Mouse (Mus musculus) neural tube, embryonic 11.5 days (tissue): ENCODE data around the gene Gm42421. TPM values are rescaled to one million over a fixed set of nuclear protein-coding genes. Genes with fewer than 3 reads are reported as not detected.

Experiments used
- ATAC-seq: fragments of 200-750 bp; cut with Nextera tagmentation; 2 replicates; pipeline ENCODE4 v1.8.0; 2017; ENCODE audit warnings: moderate number of reproducible peaks, mild to moderate bottlenecking, moderate TSS enrichment, moderate library complexity; ENCODE audit not compliant: insufficient read depth, low FRiP score, low TSS enrichment
- DNase-seq: peaks from one replicate; pipeline ENCODE4 v3.0.0-alpha.2; 2015; ENCODE audit warnings: low spot score
- H3K27ac ChIP-seq: fragments of 300-500 bp; sonication (generic); 2 replicates; pipeline ENCODE4 v1.5.1; 2014; ENCODE audit warnings: low read depth, mild to moderate bottlenecking, low read length
- H3K27me3 ChIP-seq: fragments of 300-500 bp; sonication (generic); 2 replicates; pipeline ENCODE4 v1.6.1; 2014; ENCODE audit warnings: mild to moderate bottlenecking, low read length, mixed read lengths; ENCODE audit not compliant: control insufficient read depth, insufficient read depth
- H3K36me3 ChIP-seq: fragments of 300-500 bp; sonication (generic); 2 replicates; pipeline ENCODE4 v1.6.1; 2014; ENCODE audit warnings: mild to moderate bottlenecking, low read length, moderate library complexity, mixed read lengths; ENCODE audit not compliant: control insufficient read depth, insufficient read depth
- H3K4me1 ChIP-seq: fragments of 300-500 bp; sonication (generic); 2 replicates; pipeline ENCODE4 v1.6.1; 2014; ENCODE audit warnings: low read length, mixed read lengths; ENCODE audit not compliant: control insufficient read depth, insufficient read depth
- H3K4me2 ChIP-seq: fragments of 300-500 bp; sonication (generic); 2 replicates; pipeline ENCODE4 v1.6.1; 2014; ENCODE audit warnings: low read depth, mild to moderate bottlenecking, moderate library complexity
- H3K4me3 ChIP-seq: fragments of 300-500 bp; sonication (generic); 2 replicates; pipeline ENCODE4 v1.5.1; 2014; ENCODE audit warnings: low read depth, low read length
- H3K9ac ChIP-seq: fragments of 300-500 bp; sonication (generic); 2 replicates; pipeline ENCODE4 v1.6.1; 2014; ENCODE audit warnings: mild to moderate bottlenecking, low read length
- H3K9me3 ChIP-seq: fragments of 300-500 bp; sonication (generic); 2 replicates; pipeline ENCODE4 v1.6.1; 2016; ENCODE audit warnings: low read length; ENCODE audit not compliant: control insufficient read depth
- WGBS: fragments of 180-500 bp; shearing (Covaris S2); extraction: QIAGEN DNeasy Blood & Tissue Kit; methylation state at CpG from one replicate; pipeline ENCODE4 v1.1.7; 2014; 5-methylcytosine and 5-hydroxymethylcytosine counted together
- polyA plus RNA-seq: library from polyadenylated mRNA; unstranded; fragments of >200 nt; fragmentation: Nextera tagmentation; extraction: Ambion mirVana; gene quantifications from 2 replicates; pipeline ENCODE4 v1.2.1, GENCODE M21; 2014

The Gm42421 gene
- polyA plus RNA-seq = 0.85 and 1.4 TPM in 2 replicates

GRCm38 (mm10) chr5:143927875-143928274, at the start of gene Gm42421:
Gene Gm42421, plus strand, starts transcription at chr5:143928175.
- H3K27ac ChIP-seq = no peak within 1 kb of the TSS
- H3K4me3 ChIP-seq = no peak within 1 kb of the TSS
- no peaks in the 10 kb centered on the region for H3K9me3 ChIP-seq
- 96% methylated on average over 8 of the region's 8 CpGs for WGBS
- H3K36me3 ChIP-seq = peaks cover 10% of the 10 kb centered on the region
- no peaks in the 10 kb centered on the region for H3K4me1 ChIP-seq
- H3K4me2 ChIP-seq = no peak within 1 kb of the TSS
- DNase-seq = no peak
- no peak within 1 kb of the TSS for H3K9ac ChIP-seq
- no peak for ATAC-seq
- no peaks in the 10 kb centered on the region for H3K27me3 ChIP-seq

GRCm38 (mm10) chr5:143885274-143885673, 42.7 kb upstream of the Gm42421 start:
- 97% methylated on average over 3 of the region's 3 CpGs for WGBS
- H3K36me3 ChIP-seq = peaks cover 30% of the 10 kb centered on the region
- H3K4me3 ChIP-seq = no peak overlapping the region
- H3K27me3 ChIP-seq = no peaks in the 10 kb centered on the region
- no peaks in the 10 kb centered on the region for H3K9me3 ChIP-seq
- ATAC-seq (no peak), DNase-seq (no peak)
- no peak overlapping the region for H3K27ac ChIP-seq
- no peak overlapping the region for H3K9ac ChIP-seq
- no peak overlapping the region for H3K4me2 ChIP-seq
- H3K4me1 ChIP-seq = no peaks in the 10 kb centered on the region

GRCm38 (mm10) chr5:143890741-143891140, 37.2 kb upstream of the Gm42421 start:
- Histone ChIP-seq H3K36me3 (peaks cover 18% of the 10 kb centered on the region), H3K9me3 (no peaks in the 10 kb centered on the region), H3K4me2 (no peak overlapping the region), H3K4me3 (no peak overlapping the region), H3K27ac (no peak overlapping the region), H3K4me1 (no peaks in the 10 kb centered on the region), H3K27me3 (no peaks in the 10 kb centered on the region), H3K9ac (no peak overlapping the region)
- WGBS = 92% methylated on average over 6 of the region's 6 CpGs
- no peak for ATAC-seq
- DNase-seq = no peak

GRCm38 (mm10) chr5:143892255-143892886, 35.6 kb upstream of the Gm42421 start:
- Histone ChIP-seq H3K9ac (no peak overlapping the region), H3K4me1 (no peaks in the 10 kb centered on the region), H3K4me2 (no peak overlapping the region), H3K4me3 (no peak overlapping the region), H3K27ac (no peak overlapping the region), H3K27me3 (no peaks in the 10 kb centered on the region), H3K9me3 (no peaks in the 10 kb centered on the region), H3K36me3 (peaks cover 8% of the 10 kb centered on the region; the same call in 1 of the 2 replicates)
- 76% methylated on average over 9 of the region's 9 CpGs for WGBS
- DNase-seq (no peak), ATAC-seq (no peak)

- DNase-seq (no peak), ATAC-seq (no peak)
- no peaks in the 10 kb centered on the region for H3K4me1 ChIP-seq
- H3K4me3 ChIP-seq = no peak overlapping the region
- H3K27me3 ChIP-seq = no peaks in the 10 kb centered on the region
- H3K27ac ChIP-seq = no peak overlapping the region
- no peak overlapping the region for H3K9ac ChIP-seq
- no peak overlapping the region for H3K4me2 ChIP-seq
- no peaks in the 10 kb centered on the region for H3K9me3 ChIP-seq
- 87% methylated on average over 5 of the region's 5 CpGs for WGBS
- peaks cover 10% of the 10 kb centered on the region for H3K36me3 ChIP-seq
These were observed 34.6 kb upstream of the Gm42421 start for GRCm38 (mm10) chr5:143893396-143893795.

GRCm38 (mm10) chr5:143897635-143898330, 30.2 kb upstream of the Gm42421 start, which contains the start of gene Ankrd61:
Gene Ankrd61, minus strand, starts transcription at chr5:143897685.
- H3K9ac ChIP-seq = no peak within 1 kb of the TSS
- H3K4me2 ChIP-seq = no peak within 1 kb of the TSS
- no peaks in the 10 kb centered on the region for H3K9me3 ChIP-seq
- ATAC-seq (no peak), DNase-seq (no peak)
- no peak within 1 kb of the TSS for H3K27ac ChIP-seq
- no peaks in the 10 kb centered on the region for H3K4me1 ChIP-seq
- WGBS = 91% methylated on average over 14 of the region's 14 CpGs
- peaks cover 20% of the 10 kb centered on the region for H3K36me3 ChIP-seq
- H3K27me3 ChIP-seq = no peaks in the 10 kb centered on the region
- H3K4me3 ChIP-seq = no peak within 1 kb of the TSS

GRCm38 (mm10) chr5:143902111-143902510, 25.9 kb upstream of the Gm42421 start:
- H3K4me3 ChIP-seq = no peak overlapping the region
- H3K36me3 ChIP-seq = peaks cover 24% of the 10 kb centered on the region
- no peaks in the 10 kb centered on the region for H3K27me3 ChIP-seq
- ATAC-seq = no peak
- no peaks in the 10 kb centered on the region for H3K9me3 ChIP-seq
- H3K4me1 ChIP-seq = no peaks in the 10 kb centered on the region
- no peak overlapping the region for H3K27ac ChIP-seq
- H3K4me2 ChIP-seq = no peak overlapping the region
- WGBS = 95% methylated on average over 3 of the region's 3 CpGs
- no peak for DNase-seq
- H3K9ac ChIP-seq = no peak overlapping the region

GRCm38 (mm10) chr5:143903813-143904212, 24.2 kb upstream of the Gm42421 start:
- no peak for ATAC-seq
- H3K4me2 ChIP-seq = no peak overlapping the region
- H3K36me3 ChIP-seq = peaks cover 18% of the 10 kb centered on the region
- DNase-seq = no peak
- 87% methylated on average over 4 of the region's 4 CpGs for WGBS
- H3K4me3 ChIP-seq = no peak overlapping the region
- no peak overlapping the region for H3K9ac ChIP-seq
- H3K4me1 ChIP-seq = peaks cover 3% of the 10 kb centered on the region
- H3K9me3 ChIP-seq = no peaks in the 10 kb centered on the region
- no peaks in the 10 kb centered on the region for H3K27me3 ChIP-seq
- no peak overlapping the region for H3K27ac ChIP-seq

- DNase-seq (no peak), ATAC-seq (no peak)
- WGBS = 89% methylated on average over 8 of the region's 8 CpGs
- Histone ChIP-seq H3K4me1 (peaks cover 12% of the 10 kb centered on the region), H3K9me3 (no peaks in the 10 kb centered on the region), H3K36me3 (peaks cover 12% of the 10 kb centered on the region), H3K9ac (no peak overlapping the region), H3K4me3 (no peak overlapping the region), H3K27ac (no peak overlapping the region), H3K27me3 (no peaks in the 10 kb centered on the region), H3K4me2 (no peak overlapping the region)
These were observed 21.5 kb upstream of the Gm42421 start for GRCm38 (mm10) chr5:143906429-143906828.
